Mouse (Mus musculus) bone marrow, adult 2 months (tissue): ENCODE data around the gene Coq8b. TPM values are rescaled to one million over a fixed set of nuclear protein-coding genes. Genes with fewer than 3 reads are reported as not detected.

ENCODE experiments used
- H3K27ac ChIP-seq: fragments of 200-500 bp; 2 replicates; pipeline ENCODE4 v1.5.1; 2012; ENCODE audit warnings: low read depth, mild to moderate bottlenecking, control low read depth, inconsistent platforms, low read length; ENCODE audit not compliant: control insufficient read depth, poor library complexity, insufficient read depth
- H3K4me1 ChIP-seq: fragments of 200-500 bp; 2 replicates; pipeline ENCODE4 v1.6.1; 2011; ENCODE audit warnings: low read length; ENCODE audit not compliant: control insufficient read depth, insufficient read depth
- H3K4me3 ChIP-seq: fragments of 200-500 bp; replicated peaks from 2 replicates; pipeline ENCODE3; 2011; ENCODE audit warnings: mild to moderate bottlenecking, low read depth, low read length, control low read depth; ENCODE audit not compliant: control insufficient read depth
- CTCF ChIP-seq: fragments of 200-500 bp; IDR thresholded peaks from 2 replicates; pipeline ENCODE4 v1.5.1; 2011; ENCODE audit warnings: low read length, control low read depth; ENCODE audit not compliant: control insufficient read depth, insufficient read depth
- POLR2A ChIP-seq: fragments of 200-500 bp; IDR thresholded peaks from 2 replicates; pipeline ENCODE4 v1.6.1; 2011; ENCODE audit warnings: low read depth, mild to moderate bottlenecking, control low read depth, low read length, borderline replicate concordance; ENCODE audit not compliant: control insufficient read depth
- WGBS: fragments of 180-500 bp; shearing (Covaris S2); methylation state at CpG from one replicate; pipeline ENCODE4 v1.1.7; 2018; 5-methylcytosine and 5-hydroxymethylcytosine counted together
- polyA plus RNA-seq: library from polyadenylated mRNA; stranded (reverse); fragments of >200 nt; gene quantifications from 2 replicates; pipeline ENCODE4 v1.2.4, GENCODE M21; 2011; ENCODE audit warnings: low replicate concordance; ENCODE audit not compliant: missing spikeins, insufficient read depth, insufficient read length

The Coq8b gene
- polyA plus RNA-seq, 1 experiment: 17.3 TPM

DNA sequence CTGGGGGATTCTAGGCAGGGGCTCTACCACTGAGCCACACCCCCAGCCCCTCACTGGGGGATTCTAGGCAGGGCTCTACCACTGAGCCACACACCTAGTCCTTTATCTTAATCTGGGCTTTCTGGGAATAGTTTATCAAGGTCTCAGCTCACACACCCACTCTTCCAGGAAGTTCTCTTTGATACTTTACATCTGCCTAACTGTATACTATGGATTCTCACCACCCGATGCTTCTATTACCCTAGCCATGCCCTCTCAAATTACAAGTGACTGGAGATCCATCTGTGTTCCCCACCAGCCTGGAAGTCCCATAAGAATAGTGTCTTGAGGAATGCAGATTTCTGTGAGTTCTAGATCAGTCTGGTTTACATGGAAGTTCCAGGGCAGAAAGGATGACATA is 10.3 kb upstream of the Coq8b start:
- Histone ChIP-seq H3K4me3 (no peak overlapping the region), H3K4me1 (peaks cover 4% of the 10 kb centered on the region; the same call in 1 of the 2 replicates), H3K27ac (no peak overlapping the region)
- TF ChIP-seq CTCF (no peak), POLR2A (no peak)
- WGBS: 71% methylated on average over 1 of the region's 1 CpGs

DNA sequence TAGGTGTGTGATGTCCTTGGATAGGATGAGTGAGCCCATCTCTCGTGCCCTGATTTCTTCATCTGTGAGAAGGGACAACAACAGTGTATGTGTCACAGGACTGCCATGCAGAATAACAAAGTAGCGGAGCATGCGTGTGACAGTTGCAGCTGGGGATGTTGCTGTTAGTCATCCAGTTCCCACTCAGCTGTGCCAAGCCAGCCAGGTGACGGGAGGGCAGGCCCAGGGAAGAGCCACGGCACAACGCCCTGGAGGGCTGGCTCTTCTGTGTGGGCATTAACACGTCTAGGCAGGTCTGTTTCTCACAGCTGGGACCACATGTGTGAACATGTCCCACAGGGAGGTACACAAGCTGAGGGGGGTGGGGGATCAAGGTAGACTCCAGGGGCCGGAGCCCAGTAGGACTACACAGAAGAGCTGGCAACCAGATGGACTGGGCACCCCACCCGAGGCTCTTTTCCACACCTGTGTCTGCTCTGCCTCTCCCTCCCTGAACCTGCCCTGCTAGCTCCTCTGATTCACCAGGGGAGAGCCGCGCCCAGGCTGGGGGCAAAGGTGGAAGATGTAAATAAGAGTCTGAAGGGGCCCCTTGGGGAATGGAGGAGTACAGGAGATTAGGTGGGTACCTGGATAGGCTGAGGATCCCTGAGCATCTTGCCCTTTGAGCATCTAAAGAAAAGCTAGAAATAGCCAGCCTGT is 7.8 kb upstream of the Coq8b start:
- H3K4me1 ChIP-seq: peaks cover 4% of the 10 kb centered on the region; the same call in 1 of the 2 replicates
- H3K27ac ChIP-seq: no peak overlapping the region
- no peak overlapping the region for H3K4me3 ChIP-seq
- TF ChIP-seq CTCF (no peak), POLR2A (0 out of 2 replicates have a peak, but pooled peaks have one; percentile 19)
- WGBS: 85% methylated on average over 11 of the region's 11 CpGs

DNA sequence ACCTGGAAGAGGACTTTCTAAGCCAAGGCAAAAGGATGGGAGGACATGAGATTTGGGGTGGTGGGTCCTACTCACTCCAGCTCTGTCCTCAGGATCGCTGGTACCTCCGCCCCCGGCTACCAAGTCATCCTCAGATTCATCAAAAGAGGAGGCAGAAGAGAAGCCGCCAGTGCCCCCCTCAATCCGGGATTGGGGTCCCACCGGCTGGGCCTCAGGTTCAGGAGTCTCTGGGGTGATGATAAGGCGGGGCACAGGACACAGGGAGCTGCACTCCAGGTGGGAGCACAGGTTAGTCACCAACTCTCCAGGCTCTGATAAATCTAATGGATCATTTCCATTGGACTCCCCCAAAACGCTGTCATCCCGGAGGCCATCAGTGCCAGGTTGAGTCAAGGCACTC is 5.5 kb upstream of the Coq8b start:
- WGBS: 61% methylated on average over 9 of the region's 9 CpGs
- Histone ChIP-seq H3K27ac (no peak overlapping the region), H3K4me3 (peak overlapping the region; percentile 58), H3K4me1 (peaks cover 4% of the 10 kb centered on the region; the same call in 1 of the 2 replicates)
- TF ChIP-seq POLR2A: no peak
- no peak for TF ChIP-seq CTCF

DNA sequence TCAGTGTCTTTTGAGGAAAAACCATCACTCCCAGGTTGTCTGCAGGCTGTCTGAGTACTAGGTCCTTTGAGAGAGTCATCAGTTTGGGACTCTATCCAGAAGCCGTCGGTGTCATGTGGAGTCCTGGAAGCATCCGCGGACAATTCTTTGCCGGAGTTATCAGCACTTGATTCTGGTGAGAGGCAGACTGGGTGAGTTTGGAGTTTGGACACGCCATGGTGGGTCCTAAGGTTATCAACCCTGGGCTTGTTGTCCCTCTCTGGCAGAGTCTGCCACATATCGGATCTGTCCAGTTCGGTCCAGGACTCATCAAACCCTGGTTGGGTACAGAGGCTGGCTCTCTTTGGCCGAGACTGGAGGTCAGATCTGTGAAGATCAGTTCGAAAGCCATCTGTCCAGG is 5.1 kb upstream of the Coq8b start:
- peak overlapping the region; percentile 58 for H3K4me3 ChIP-seq
- 16% methylated on average over 10 of the region's 10 CpGs for WGBS
- peaks cover 4% of the 10 kb centered on the region; the same call in 1 of the 2 replicates for H3K4me1 ChIP-seq
- peak overlapping the region; percentile 27; the same call in 1 of the 2 replicates for H3K27ac ChIP-seq
- TF ChIP-seq POLR2A: no peak

DNA sequence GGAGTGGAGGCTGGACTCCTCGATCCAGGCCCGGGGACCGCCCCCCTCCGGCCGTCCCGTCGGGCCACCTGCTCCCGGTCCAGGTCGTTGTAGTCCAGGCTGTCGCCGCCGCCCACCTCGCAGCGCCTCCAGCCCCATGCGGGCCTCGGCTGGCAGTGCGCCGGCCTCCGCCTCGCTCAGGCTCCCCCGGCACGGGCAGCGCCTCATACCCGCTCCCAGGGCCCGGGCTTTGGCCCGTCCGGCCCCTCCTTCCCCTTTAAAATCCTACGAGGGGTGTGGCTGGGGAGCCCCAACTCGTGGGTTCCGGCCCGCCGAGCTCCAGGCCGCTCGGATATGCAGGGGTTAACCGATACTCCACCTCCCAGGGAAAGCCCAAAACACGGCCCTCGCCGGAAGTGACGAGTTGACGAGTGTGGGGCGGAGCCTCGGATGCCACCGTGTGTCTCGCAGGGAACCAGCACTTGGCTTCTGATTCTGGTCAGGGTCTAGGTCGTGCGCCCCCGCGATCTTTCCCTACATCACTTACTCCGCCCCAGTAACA is 4.5 kb upstream of the Coq8b start, which contains the start of gene Itpkc:
Gene Itpkc (minus strand): TSS at position 381 of the 541 bp plus-strand sequence.
- under 1% methylated on average over 49 of the region's 49 CpGs for whole genome bisulfite sequencing
- peak within 1 kb of the TSS; percentile 58 for H3K4me3 ChIP-seq
- H3K27ac ChIP-seq: peak within 1 kb of the TSS; percentile 27
- TF ChIP-seq POLR2A: peak; percentile 90; the same call in 1 of the 2 replicates
- no peak for TF ChIP-seq CTCF
- H3K4me1 ChIP-seq: peaks cover 4% of the 10 kb centered on the region; the same call in 1 of the 2 replicates

DNA sequence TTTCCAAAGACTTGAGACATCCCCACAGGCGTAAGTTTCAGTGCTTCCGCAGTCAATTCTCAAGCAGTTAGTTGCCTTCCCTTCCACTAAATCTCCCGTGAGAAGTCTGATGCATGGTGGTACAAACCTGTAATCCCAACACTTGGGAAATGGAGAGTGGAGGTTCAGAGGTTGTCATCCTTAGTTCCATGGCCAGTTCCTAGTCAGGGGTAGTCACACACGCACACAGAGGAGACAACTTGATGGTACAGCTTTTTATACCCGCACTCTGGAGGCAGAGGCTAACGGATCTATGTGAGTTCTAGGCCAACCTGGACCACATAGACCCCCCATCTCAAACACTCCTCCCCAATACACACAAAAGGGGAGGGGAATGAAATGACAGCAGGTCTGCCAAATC is 4.0 kb upstream of the Coq8b start:
- Histone ChIP-seq H3K4me3 (peak overlapping the region; percentile 58), H3K27ac (peak overlapping the region; percentile 27), H3K4me1 (peaks cover 2% of the 10 kb centered on the region; the same call in 1 of the 2 replicates)
- WGBS: 10% methylated on average over 6 of the region's 6 CpGs
- no peak for TF ChIP-seq CTCF
- no peak for TF ChIP-seq POLR2A

DNA sequence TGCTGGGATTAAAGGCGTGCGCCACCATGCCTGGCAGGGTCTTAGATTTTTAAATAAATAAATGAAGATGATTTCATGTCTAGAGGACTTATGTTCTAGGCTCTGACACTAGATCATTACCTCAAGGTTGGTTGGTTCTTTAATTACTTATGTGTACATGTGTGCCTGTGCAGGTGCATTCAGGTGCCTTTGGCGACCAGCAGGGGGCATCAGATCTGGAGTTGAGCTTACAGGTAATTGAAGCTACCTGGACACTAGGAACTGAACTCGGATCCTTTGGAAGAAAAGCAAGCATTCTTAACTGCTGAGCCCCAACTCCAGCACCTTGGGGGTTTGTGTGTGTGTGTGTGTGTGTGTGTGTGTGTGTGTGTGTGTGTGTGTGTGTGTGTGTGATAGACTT is 2.0 kb upstream of the Coq8b start:
- H3K4me1 ChIP-seq: no peaks in the 10 kb centered on the region; the same call in 1 of the 2 replicates
- H3K4me3 ChIP-seq: no peak overlapping the region
- TF ChIP-seq CTCF (peak; percentile 48; the same call in 1 of the 2 replicates), POLR2A (no peak)
- 72% methylated on average over 4 of the region's 4 CpGs for WGBS
- no peak overlapping the region for H3K27ac ChIP-seq

DNA sequence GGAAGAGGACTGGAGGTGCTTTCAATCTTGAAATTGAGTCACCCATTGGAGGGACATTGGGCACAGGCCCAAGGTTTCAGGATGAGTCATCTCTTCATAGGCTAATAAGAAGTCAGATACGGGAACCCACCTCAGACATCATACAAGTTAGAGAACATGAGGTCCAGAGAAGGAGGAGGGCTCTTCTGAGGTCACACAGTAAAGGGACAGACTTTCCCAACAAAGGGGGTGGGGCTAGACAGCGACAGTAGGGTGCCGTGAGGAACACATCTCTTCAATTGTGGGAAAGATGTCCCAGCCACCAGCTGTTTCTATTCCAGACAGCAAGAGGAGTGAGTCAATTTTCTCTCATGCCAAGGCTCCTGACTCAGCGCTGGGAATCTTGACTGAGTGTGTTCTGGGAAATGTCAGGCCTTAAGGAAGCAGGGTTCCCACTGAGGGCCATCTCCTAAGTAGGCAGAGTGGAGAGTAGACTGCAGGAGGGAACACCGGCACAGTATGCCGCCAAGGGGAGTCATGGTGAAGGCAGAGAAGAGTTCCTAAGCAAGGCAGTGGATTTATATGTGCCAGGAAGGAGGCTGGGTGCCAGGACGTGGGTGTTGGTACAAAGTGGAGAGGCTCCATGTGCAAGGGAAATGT is 1.0 kb upstream of the Coq8b start:
- no peak overlapping the region for H3K4me3 ChIP-seq
- H3K4me1 ChIP-seq: no peaks in the 10 kb centered on the region; the same call in 1 of the 2 replicates
- TF ChIP-seq CTCF (no peak), POLR2A (no peak)
- H3K27ac ChIP-seq: no peak overlapping the region
- 59% methylated on average over 7 of the region's 7 CpGs for WGBS
